Mouse (Mus musculus) lung, postnatal 10 days (tissue): ENCODE results near the gene Tmbim7.
"Not testable (repeated sequence)": the region's sequence is repeated elsewhere in the genome, so short reads cannot be mapped to it uniquely, and the experiment has no call there.

Experiments
- DNase-seq: peaks from one replicate; pipeline ENCODE4 v3.0.0; 2021

Tmbim7 gene

GRCm38 (mm10) chr5:3650881-3651280 is at the start of gene Tmbim7:
Gene Tmbim7, plus strand, starts transcription at chr5:3651181.
- DNase-seq, result no peak

DNA sequence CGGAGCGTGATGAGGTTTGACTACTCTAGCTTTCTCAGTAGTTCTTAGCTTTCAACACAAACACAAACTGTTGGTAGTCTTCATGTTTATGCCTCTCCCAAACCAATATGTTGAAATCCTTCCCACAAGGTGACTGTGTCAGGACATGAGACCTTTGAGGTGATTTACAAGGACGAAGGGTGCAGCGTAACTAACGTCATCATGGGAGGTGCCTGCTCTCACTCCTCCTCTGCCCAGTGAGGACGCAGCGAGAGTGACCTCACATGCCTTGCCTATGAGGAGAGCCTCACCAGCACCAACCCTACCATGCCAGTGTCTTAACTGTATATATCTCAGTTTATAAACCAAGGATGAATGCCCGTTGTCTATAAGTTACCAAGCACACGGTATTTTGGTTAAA is 43.9 kb upstream of the Tmbim7 start:
- no peak for DNase-seq

DNA sequence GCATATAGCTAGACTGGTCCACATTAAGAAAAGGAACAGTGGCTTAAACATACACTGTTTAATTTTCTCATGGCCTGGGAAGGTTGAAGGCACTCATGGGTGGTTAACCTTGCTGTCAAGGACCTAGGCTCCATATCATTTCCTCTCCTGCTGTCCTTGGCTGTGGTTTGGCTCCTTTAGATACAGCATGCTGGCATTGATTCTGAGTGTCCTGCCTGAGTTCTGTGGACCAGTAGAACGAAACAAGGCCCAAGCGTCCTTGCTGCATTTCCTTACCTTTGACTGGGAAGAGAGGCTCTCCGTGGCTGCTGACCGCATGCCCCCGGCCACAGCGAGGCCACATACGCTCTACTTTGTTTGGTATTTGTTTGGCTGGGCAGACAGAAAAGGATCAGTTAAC is 41.7 kb upstream of the Tmbim7 start:
- DNase-seq, result no peak

- DNase-seq, result not testable (repeated sequence)
Observed at GRCm38 (mm10) chr5:3611835-3612234, 39.1 kb upstream of the Tmbim7 start.

GRCm38 (mm10) chr5:3620486-3620885 is 30.5 kb upstream of the Tmbim7 start:
- DNase-seq, result no peak

DNA sequence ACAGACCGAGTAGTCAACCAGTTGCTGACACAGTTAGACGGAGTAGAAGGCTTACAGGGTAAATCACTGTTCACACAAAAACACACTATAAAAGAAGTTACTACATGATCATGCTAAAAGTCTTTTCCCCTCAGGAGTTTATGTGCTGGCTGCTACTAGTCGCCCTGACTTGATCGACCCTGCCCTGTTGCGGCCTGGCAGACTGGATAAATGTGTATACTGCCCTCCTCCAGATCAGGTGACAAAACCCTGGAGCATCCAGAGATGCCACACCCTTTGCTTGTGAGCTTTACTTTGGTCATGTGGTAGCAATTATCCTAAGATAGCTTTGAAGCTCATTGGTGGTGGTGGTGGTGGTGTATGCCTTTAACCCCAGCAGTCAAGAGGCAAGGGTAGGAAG is 20.9 kb upstream of the Tmbim7 start:
- no peak for DNase-seq

GRCm38 (mm10) chr5:3631512-3632271 is 19.3 kb upstream of the Tmbim7 start:
- DNase-seq, result no peak

GRCm38 (mm10) chr5:3632285-3632684 is 18.7 kb upstream of the Tmbim7 start:
- DNase-seq, result no peak

- DNase-seq, result no peak
Observed at GRCm38 (mm10) chr5:3633315-3633714, 17.7 kb upstream of the Tmbim7 start.

DNA sequence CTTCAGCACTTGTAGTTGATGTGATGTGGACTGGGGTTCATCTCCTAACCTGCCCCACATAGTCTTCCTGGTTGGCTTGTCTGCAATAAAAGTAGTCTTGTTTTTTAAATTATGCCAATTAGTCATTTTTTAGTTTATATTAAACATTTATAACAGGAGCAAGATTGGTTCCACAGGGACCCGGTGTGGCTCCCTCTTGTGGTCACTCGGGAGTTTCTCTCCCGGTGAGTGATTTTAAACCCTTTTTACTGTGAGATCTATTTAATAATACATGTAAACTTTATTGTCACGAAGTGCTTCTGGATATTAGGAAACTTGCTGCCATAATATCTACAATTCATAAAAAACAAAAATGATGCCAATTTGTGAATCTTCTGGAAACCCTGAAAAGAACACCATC is 17.0 kb upstream of the Tmbim7 start:
- DNase-seq, result no peak

- no peak for DNase-seq
Observed at GRCm38 (mm10) chr5:3635286-3635685, 15.7 kb upstream of the Tmbim7 start.

DNA sequence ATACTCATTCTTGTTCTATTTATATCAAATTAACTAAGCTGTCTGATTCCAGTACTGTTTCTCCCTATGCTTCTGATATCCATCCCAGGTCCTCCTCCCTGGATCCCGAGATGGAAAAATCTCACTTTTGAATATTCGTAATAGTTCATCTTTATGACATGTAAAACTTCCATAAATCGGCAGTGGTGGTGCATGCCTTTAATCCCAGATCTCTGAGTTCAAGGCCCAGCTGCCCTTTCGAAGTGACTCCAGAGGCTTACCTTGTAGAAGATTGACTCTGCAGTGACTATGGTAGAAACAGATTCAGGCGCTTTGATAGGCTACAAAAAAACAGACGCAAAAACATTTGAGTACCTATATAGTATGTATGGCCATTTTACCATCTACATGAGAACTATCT is 6.4 kb upstream of the Tmbim7 start:
- no peak for DNase-seq

GRCm38 (mm10) chr5:3645326-3645725 is 5.7 kb upstream of the Tmbim7 start:
- DNase-seq, result no peak

DNA sequence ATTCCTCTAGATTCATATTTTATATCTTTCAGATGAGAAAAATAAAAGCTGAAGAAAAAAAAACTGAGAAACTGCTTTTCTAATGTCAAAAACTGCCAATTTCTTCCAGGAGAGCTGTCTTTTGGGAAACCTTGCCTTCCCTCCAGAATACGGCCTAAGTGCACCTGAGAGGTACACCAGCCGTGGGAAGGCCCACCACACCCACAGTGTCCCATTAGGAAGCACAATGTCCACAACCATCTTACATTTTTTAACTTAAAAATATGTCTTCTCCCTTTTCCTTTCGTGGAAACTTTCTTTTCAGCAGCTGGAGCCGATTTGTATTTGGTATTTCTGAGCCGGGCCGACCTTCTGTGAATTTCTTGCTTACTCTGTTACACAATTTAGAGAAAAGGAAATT is 4.4 kb upstream of the Tmbim7 start:
- no peak for DNase-seq

GRCm38 (mm10) chr5:3646991-3647707 is 3.8 kb upstream of the Tmbim7 start:
- DNase-seq, result peak; percentile 70

- DNase-seq, result peak; percentile 95
Observed at GRCm38 (mm10) chr5:3647708-3648121, 3.3 kb upstream of the Tmbim7 start.

DNA sequence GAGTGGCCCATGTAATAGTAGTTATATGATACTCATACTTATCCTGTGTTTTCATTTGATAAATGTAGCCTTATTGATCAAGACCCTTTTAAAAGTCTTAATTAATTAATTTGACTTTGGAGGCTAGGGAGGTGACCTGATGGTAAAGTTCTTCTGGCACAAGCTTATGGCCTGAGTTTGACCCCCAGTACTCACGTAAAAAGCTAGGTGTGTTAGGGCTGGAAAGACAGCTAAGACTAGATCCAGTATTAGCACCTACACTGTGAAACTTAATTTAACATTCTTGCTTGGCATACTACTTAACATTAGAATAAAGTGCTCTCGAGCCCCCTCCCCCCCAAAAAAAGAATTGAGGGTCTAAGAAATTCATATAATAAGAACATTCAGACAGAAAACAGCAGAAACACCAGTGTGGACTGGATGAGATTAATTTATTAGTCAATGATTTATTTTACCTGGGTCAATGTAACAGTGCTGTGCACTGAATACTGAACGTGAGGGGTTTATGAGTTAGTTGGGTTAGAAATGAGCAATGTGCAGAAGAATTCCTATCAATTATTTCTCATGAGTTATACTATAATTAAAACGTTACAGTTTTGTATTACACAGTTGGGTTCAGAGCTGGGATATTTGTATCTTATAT is 2.7 kb upstream of the Tmbim7 start:
- DNase-seq, result no peak

DNA sequence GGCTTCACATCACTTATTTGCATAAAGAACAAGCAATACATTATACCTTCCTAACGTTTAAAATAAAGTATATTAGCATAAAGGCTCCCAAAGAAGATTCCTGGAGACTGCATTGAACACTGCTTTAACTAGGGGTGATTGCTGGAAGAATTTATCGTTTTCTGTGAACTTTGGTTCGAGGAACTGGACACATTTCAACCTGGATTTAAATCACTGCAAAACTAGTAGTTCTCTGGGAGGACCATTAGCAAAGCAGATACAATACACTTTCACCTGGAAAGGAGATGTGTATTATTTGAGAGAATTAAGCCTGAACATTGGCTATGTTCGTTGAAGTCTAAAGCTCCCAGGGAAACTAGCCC is 2.2 kb upstream of the Tmbim7 start:
- DNase-seq, result no peak

DNA sequence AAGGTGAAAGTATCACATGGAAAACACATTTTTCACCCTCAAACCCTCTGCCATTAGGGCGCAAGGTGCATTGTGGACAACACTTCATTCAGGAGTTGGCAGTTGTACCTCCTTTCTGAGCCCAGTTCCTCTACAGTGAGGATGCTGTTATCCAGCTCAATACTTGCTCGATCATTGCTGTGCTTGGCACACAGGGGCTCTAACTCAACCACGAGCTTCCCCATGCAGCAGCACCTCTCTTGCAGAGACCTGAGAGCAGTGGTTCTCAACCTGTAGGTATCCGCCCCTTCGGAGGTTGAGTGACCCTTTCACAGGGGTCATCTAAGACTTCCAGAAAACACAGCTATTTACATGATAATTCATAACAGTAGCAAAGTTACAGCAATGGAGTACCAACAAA is 640 bp downstream of the Tmbim7 start:
- DNase-seq, result no peak

DNA sequence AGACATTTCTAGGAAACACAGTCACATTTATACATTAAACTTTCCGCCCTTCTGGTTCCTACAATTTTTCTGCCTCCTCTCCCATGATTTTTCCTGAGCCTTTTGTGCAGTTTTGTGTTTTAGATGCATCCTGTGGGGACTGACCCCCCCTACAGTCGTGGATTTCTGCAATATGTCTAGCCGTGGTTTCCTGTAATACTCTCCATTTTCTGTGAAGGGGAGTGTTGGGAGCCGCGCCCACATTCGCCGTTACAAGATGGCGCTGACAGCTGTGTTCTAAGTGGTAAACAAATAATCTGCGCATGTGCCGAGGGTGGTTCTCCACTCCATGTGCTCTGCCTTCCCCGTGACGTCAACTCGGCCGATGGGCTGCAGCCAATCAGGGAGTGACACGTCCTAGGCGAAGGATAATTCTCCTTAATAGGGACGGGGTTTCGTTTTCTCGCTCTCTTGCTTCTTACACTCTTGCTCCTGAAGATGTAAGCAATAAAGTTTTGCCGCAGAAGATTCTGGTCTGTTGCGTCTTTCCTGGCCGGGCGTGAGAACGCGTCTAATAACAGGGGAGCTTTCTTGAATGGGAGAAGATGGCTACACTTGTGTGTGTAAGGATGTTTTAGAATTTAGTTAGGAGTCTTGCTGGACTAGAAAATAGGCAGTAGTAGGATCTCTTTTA is 2.1 kb downstream of the Tmbim7 start:
- not testable (repeated sequence) for DNase-seq

GRCm38 (mm10) chr5:3653801-3654200 is 2.8 kb downstream of the Tmbim7 start:
- DNase-seq, result no peak

DNA sequence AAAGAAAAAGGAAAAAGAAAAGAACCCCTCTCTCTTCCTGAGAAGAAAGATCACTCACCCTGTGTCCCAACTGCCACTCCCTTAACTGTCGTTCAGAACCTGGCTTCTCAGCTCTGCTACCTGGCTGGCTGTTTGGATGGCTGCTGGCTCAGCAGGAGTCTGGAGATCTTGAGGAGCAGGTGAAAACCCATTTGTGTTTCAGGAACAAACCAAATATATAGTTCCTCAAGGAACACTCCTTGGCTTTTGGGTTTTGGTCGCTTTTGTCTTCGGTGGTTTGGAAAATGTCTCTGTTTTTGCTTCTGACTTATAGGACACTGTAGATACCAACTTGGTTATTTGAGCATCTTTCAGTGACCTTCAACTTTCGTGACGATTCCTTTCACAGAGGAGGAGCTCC is 6.1 kb downstream of the Tmbim7 start, which contains the start of gene Gatad1:
Gatad1 (minus strand) TSS at position 101 of the 400 bp plus-strand sequence.
- DNase-seq, result no peak

- DNase-seq, result no peak
Observed at GRCm38 (mm10) chr5:3665225-3665624, 14.2 kb downstream of the Tmbim7 start.
